Mouse (Mus musculus): ENCODE data around the gene Tm2d1. TPM values are rescaled to one million over a fixed set of nuclear protein-coding genes. Genes with fewer than 3 reads are reported as not detected.
A peak's percentile ranks its signal among the peaks of the same experiment; 100 is the strongest.

The Tm2d1 gene
- polyA plus RNA-seq, 2 experiments: 48.7 to 88.6 TPM

DNA sequence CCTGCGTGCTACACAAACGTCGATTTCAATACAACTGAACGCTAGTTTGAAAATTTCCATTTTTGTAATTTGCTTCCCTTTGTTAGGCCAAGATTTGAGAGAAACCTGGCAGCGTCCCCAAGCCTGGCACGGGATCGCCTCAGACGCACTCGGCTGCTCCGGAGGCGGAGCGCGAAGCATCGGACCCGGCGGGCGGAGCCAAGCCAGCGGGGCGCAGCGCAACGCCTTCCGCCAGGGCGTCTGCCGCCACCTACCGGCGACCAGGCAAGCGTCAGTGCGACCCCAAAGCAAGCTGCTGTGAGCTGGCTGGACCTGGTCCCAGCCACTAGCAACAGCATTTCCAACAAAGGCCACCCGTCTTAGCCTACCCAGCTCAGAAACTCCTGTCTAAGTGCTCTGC, 60.9 kb downstream of the Tm2d1 start:
- Histone ChIP-seq H3K9me3 (ENCODE audit: control insufficient read depth, low read length) (no peaks in the 10 kb centered on the region; the same call in 1 of the 2 replicates), H3K4me2 (replicated peaks; ENCODE audit: low read depth, low read length, severe bottlenecking) (peak overlapping the region; percentile 79), H3K27me3 (ENCODE audit: control insufficient read depth, insufficient read depth, low read length) (no peaks in the 10 kb centered on the region), H3K4me1 (ENCODE audit: control insufficient read depth, insufficient read depth, low read length) (peaks cover 31% of the 10 kb centered on the region), H3K36me3 (ENCODE audit: control insufficient read depth, insufficient read depth, low read length) (no peaks in the 10 kb centered on the region), H3K4me3 (replicated peaks; ENCODE audit: low read length) (peak overlapping the region; percentile 38), H3K27ac (replicated peaks; ENCODE audit: low read depth, low read length) (peak overlapping the region; percentile 88), H3K9ac (ENCODE audit: low read depth, low read length, severe bottlenecking) (peak overlapping the region; percentile 63)
- TF ChIP-seq POLR2A (IDR thresholded peaks at IDR 0.05; ENCODE audit: borderline replicate concordance, extremely low read depth, insufficient read depth, insufficient read length): no peak
- ATAC-seq (ENCODE audit: low FRiP score, low read depth) (peak; percentile 85), DNase-seq (ENCODE audit: low spot score) (peak; percentile 93)
- WGBS: 1% methylated on average over 29 of the region's 29 CpGs

DNA sequence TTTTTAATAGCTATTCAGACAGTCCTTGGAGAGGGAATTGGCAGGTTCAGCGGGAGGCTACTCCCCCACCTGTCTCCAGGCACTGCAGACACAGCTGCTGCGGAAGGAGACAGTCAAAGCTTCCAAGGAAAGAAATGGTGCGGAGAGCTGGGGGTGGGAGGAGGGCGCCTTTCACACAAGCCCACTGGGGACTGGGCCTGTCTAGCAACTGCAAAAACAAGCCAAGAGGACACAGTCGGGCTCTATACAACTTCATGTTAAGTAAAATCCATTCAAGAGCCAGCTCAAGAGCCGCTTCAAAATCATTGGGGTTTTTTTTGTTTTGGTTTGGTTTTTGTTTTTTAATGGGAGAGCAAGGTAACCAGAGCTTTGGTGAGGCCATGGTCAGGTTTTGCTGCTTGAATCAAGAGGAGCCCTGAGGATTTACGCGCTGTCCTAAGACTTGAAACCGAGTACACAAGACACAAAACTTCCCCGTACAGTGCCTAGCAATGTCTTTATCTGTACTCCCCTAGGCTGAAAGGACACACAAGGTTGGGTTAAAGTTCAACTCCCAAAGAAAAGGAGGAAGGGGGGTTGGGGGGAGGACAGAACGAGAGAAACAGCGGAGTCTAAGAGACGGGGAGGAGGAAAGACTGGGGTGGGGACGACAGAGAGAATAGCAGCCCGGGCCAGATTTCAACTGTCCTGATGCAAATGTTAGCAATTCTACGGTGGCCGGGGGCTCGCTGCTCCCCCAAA, 61.6 kb downstream of the Tm2d1 start:
- DNase-seq (ENCODE audit: low spot score) (peak; percentile 71), ATAC-seq (ENCODE audit: low FRiP score, low read depth) (peak; percentile 57)
- Histone ChIP-seq H3K27ac (replicated peaks; ENCODE audit: low read depth, low read length) (peak overlapping the region; percentile 88), H3K4me3 (replicated peaks; ENCODE audit: low read length) (peak overlapping the region; percentile 38), H3K4me1 (ENCODE audit: control insufficient read depth, insufficient read depth, low read length) (peaks cover 31% of the 10 kb centered on the region), H3K4me2 (replicated peaks; ENCODE audit: low read depth, low read length, severe bottlenecking) (peak overlapping the region; percentile 79), H3K9me3 (ENCODE audit: control insufficient read depth, low read length) (no peaks in the 10 kb centered on the region; the same call in 1 of the 2 replicates), H3K36me3 (ENCODE audit: control insufficient read depth, insufficient read depth, low read length) (no peaks in the 10 kb centered on the region), H3K9ac (ENCODE audit: low read depth, low read length, severe bottlenecking) (peak overlapping the region; percentile 63), H3K27me3 (ENCODE audit: control insufficient read depth, insufficient read depth, low read length) (no peaks in the 10 kb centered on the region)
- 4% methylated on average over 18 of the region's 18 CpGs for WGBS
- TF ChIP-seq POLR2A (IDR thresholded peaks at IDR 0.05; ENCODE audit: borderline replicate concordance, extremely low read depth, insufficient read depth, insufficient read length): no peak

DNA sequence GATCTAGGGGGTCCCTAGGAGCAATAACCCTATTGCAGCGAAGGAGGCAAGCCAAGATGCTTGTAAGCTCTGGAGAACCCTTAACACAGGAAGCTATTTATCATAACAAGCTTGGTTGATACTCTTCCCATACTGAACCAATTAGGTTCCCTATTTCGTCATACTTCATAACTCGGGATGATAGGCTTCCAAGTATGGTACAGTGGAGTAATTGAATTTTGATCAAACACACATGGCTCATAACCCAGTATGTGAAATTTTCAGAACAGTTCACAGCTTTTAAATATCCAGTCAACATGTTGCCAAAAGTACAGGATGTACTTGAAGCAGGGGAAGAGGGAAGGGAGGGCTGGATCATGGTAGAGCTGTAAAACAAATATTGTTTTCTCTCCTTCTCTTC, 64.3 kb downstream of the Tm2d1 start:
- Histone ChIP-seq H3K27ac (replicated peaks; ENCODE audit: low read depth, low read length) (no peak overlapping the region), H3K9ac (ENCODE audit: low read depth, low read length, severe bottlenecking) (no peak overlapping the region), H3K36me3 (ENCODE audit: control insufficient read depth, insufficient read depth, low read length) (no peaks in the 10 kb centered on the region), H3K4me1 (ENCODE audit: control insufficient read depth, insufficient read depth, low read length) (peaks cover 31% of the 10 kb centered on the region), H3K4me3 (replicated peaks; ENCODE audit: low read length) (no peak overlapping the region), H3K9me3 (ENCODE audit: control insufficient read depth, low read length) (no peaks in the 10 kb centered on the region), H3K27me3 (ENCODE audit: control insufficient read depth, insufficient read depth, low read length) (no peaks in the 10 kb centered on the region), H3K4me2 (replicated peaks; ENCODE audit: low read depth, low read length, severe bottlenecking) (0 out of 2 replicates have a peak overlapping the region, but pooled peaks have one; percentile 4)
- WGBS: 25% methylated on average over 3 of the region's 3 CpGs
- ATAC-seq (ENCODE audit: low FRiP score, low read depth) (peak; percentile 79), DNase-seq (ENCODE audit: low spot score) (peak; percentile 92)
- TF ChIP-seq POLR2A (IDR thresholded peaks at IDR 0.05; ENCODE audit: borderline replicate concordance, extremely low read depth, insufficient read depth, insufficient read length): no peak

DNA sequence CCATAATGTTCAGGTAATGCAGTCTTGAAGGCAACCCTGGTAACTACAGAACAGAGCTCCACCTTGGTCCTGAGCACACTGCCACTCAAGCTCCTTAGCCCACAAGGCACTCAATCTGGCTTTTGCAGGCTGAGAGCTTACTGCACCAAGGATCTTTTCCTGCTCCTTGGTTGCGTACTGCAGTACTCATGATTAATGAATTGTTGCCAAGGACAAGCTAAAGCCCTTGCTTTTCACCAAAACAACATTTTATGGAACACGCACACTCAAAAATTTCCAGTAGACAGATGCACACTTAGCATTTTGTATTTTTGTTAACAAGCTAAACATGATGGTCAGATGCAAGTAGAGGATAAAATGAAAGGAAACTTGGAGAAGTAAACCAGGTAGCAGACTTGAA, 66.0 kb downstream of the Tm2d1 start:
- 91% methylated on average over 2 of the region's 2 CpGs for WGBS
- Histone ChIP-seq H3K9ac (ENCODE audit: low read depth, low read length, severe bottlenecking) (no peak overlapping the region), H3K4me1 (ENCODE audit: control insufficient read depth, insufficient read depth, low read length) (peaks cover 26% of the 10 kb centered on the region), H3K4me2 (replicated peaks; ENCODE audit: low read depth, low read length, severe bottlenecking) (no peak overlapping the region), H3K27me3 (ENCODE audit: control insufficient read depth, insufficient read depth, low read length) (no peaks in the 10 kb centered on the region), H3K4me3 (replicated peaks; ENCODE audit: low read length) (no peak overlapping the region), H3K9me3 (ENCODE audit: control insufficient read depth, low read length) (no peaks in the 10 kb centered on the region), H3K36me3 (ENCODE audit: control insufficient read depth, insufficient read depth, low read length) (no peaks in the 10 kb centered on the region), H3K27ac (replicated peaks; ENCODE audit: low read depth, low read length) (no peak overlapping the region)
- ATAC-seq (ENCODE audit: low FRiP score, low read depth): no peak
- no peak for TF ChIP-seq POLR2A (IDR thresholded peaks at IDR 0.05; ENCODE audit: borderline replicate concordance, extremely low read depth, insufficient read depth, insufficient read length)
- no peak for DNase-seq (ENCODE audit: low spot score)

Other genes starting within 250 kb of the Tm2d1 start
- 11.8 and 11.9 TPM in 2 replicates for gene Patj, start 12.5 kb upstream of the Tm2d1 start, polyA plus RNA-seq (2012; rRNA removed)
- 15.2 and 16.7 TPM in 2 replicates for gene Patj, start 12.5 kb upstream of the Tm2d1 start, polyA plus RNA-seq (2014; fragmentation: Nextera tagmentation; extraction: Ambion mirVana)

All from limb, embryonic 14.5 days (tissue).